Mouse (Mus musculus) Patski (cell line): ENCODE data around the gene Spty2d1. TPM values are rescaled to one million over a fixed set of nuclear protein-coding genes. Genes with fewer than 3 reads are reported as not detected.

ENCODE experiments used
- ATAC-seq: fragments of 100-300 bp; one replicate; pipeline ENCODE4 v1.8.0; 2021
- CTCF ChIA-PET: fragments of 350-600 bp; sonication (Branson Sonifier 250); formaldehyde crosslinking; loops from one replicate; lab custom pipeline; 2022; ENCODE audit warnings: inconsistent platforms; lab: Charles Lee
- POLR2A ChIA-PET: fragments of 350-600 bp; sonication (Branson Sonifier 250); formaldehyde crosslinking; loops from one replicate; lab custom pipeline; 2022; ENCODE audit warnings: antibody characterized with exemption, inconsistent platforms; lab: Charles Lee
- DNase-seq: peaks from one replicate; pipeline ENCODE4 v3.0.0-alpha.2; 2011; ENCODE audit warnings: low read depth, low spot score
- H3K27me3 ChIP-seq: fragments of 371-371 bp; one replicate; pipeline ENCODE4 v1.5.1; 2021
- CTCF ChIP-seq: fragments of 100-300 bp; IDR thresholded peaks from one replicate; pipeline ENCODE4 v1.5.1; 2021
- in situ Hi-C: fragments of 300-500 bp; cut with MboI; formaldehyde crosslinking; loops from 3 replicates; pipeline ENCODE4 v1.11.1; 2018; ENCODE audit warnings: low pct_unique_long_range_greater_than_20kb, mixed read lengths
- polyA plus RNA-seq: library from polyadenylated mRNA; unstranded; gene quantifications from one replicate; pipeline ENCODE4 v1.2.3, GENCODE M21; 2021

Spty2d1 gene
- polyA plus RNA-seq, 1 experiment from 2014 or later: 19.6 TPM

GRCm38 (mm10) chr7:47024454-47024853 lies 16.2 kb upstream of the Spty2d1 start:
- ChIA-PET POLR2A (no interaction called here), CTCF (no interaction called here)
- DNase-seq (no peak), ATAC-seq (no peak)
- H3K27me3 ChIP-seq: no peaks in the 10 kb centered on the region
- no peak for TF ChIP-seq CTCF
- in situ Hi-C loops: loop anchor here (5.0 kb wide), 1 partner anchor 58 kb away; no protein-coding TSS in a partner anchor

DNA sequence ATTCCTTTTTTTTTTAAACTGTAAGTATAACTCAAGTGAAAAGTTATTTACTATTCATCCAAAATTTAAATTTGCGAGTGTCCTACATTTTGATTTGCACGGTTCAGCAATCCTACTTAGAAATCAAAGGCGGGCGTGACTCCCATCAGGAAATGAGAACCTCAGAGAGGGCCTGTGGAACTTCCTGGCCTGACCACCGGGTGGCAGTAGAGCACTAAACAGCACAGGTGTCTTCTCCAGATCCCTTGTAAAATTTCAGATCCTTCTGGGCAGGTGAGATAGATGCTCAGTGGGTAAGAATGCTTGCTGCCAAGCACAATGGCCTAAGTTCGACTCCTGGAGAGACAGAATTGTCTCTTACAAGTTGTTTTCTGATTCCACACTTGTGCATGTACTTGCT lies 15.3 kb upstream of the Spty2d1 start:
- ChIA-PET CTCF (interaction anchor here (0.9 to 1.9 kb wide), 7 partner anchors 57 to 126 kb away, joined by 3 to 8 read pairs (median 6); no protein-coding TSS in a partner anchor), POLR2A (interaction anchor here (0.6 kb wide), 1 partner anchor 60 kb away, joined by 3 read pairs; no protein-coding TSS in a partner anchor)
- peak; percentile 88 for TF ChIP-seq CTCF
- ATAC-seq: no peak
- in situ Hi-C loops: loop anchor here (5.0 kb wide), 1 partner anchor 59 kb away; no protein-coding TSS in a partner anchor
- no peak for DNase-seq
- no peaks in the 10 kb centered on the region for H3K27me3 ChIP-seq

DNA sequence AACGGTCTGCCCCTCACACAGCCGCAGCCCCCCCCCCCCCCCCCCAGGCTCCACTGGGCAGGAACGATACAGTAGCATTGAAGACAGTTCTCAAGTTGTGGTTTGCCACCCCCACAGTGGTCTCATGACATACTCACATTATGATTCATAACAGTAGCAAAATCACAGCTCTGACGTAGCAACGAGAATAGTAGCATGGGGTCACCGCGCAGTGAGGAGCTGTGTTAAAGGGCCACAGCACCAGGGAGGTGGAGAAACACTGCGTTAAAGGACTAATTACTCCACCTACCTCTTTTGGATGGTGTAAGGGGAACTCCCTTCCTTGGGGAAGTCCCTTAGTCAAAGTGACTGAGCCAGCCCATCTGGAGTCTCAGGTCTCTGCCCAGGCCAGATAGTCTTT lies 14.3 kb upstream of the Spty2d1 start:
- peak; percentile 69 for ATAC-seq
- H3K27me3 ChIP-seq: no peaks in the 10 kb centered on the region
- ChIA-PET CTCF (interaction anchor here (0.9 to 2.1 kb wide), 8 partner anchors 56 to 127 kb away, joined by 3 to 8 read pairs (median 6); no protein-coding TSS in a partner anchor), POLR2A (interaction anchor here (0.9 kb wide), 1 partner anchor 23 kb away, joined by 4 read pairs; no protein-coding TSS in a partner anchor)
- TF ChIP-seq CTCF: no peak
- DNase-seq: no peak
- in situ Hi-C loops: loop anchor here (5.0 kb wide), 1 partner anchor 60 kb away; no protein-coding TSS in a partner anchor

DNA sequence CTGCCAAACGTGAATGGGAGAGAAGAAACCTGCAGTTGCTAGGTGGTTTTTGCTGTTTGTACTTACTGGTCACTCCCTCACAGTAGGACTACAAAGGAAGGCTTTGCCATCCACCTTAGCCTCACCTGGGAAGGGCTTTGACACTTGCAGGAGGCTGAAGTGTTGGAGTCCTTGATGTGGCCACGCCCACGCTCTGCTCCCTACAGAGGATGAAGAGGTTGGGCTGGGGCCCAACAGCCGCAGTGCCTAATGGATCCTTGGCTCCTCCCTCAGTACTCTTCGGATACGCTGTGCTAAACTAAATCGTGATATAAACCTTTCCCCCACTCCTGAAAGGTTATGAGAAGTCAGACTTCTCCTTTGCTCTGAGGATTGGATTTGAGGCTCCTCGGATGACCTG lies 12.7 kb upstream of the Spty2d1 start:
- ATAC-seq: no peak
- DNase-seq: no peak
- POLR2A ChIA-PET: no interaction called here
- in situ Hi-C loops: loop anchor here (5.0 kb wide), 1 partner anchor 61 kb away; no protein-coding TSS in a partner anchor
- H3K27me3 ChIP-seq: no peaks in the 10 kb centered on the region
- TF ChIP-seq CTCF: no peak
- CTCF ChIA-PET: interaction anchor here (2.1 kb wide), 1 partner anchor 57 kb away, joined by 6 read pairs; no protein-coding TSS in a partner anchor

DNA sequence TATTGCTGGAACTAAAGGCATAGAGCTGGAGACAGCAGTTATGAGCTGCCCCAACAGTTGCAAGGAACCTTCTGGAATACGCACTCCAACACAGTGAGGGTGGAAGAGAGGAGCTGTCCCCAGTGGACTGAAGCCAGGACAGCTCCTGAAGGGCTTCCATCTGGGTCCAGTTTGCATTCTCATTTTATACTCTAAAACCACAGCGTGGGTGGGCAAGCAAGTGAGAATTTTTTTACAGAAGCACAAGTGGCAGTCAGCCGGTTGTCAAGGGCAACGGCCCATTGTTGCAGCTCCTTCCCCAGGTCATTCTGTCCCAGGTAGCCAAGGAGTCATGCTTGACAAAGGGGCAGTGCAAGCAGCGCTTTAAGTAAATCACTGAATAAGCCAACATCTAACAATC lies 11.4 kb upstream of the Spty2d1 start:
- in situ Hi-C loops: loop anchor here (5.0 to 10.0 kb wide), 2 partner anchors 63 to 305 kb away; partner anchors contain the start of genes Saa3 and Saal1
- no peak for DNase-seq
- ChIA-PET CTCF (interaction anchor here (1.2 to 2.1 kb wide), 2 partner anchors 31 to 130 kb away, joined by 3 to 6 read pairs; no protein-coding TSS in a partner anchor), POLR2A (no interaction called here)
- no peak for TF ChIP-seq CTCF
- no peak for ATAC-seq
- no peaks in the 10 kb centered on the region for H3K27me3 ChIP-seq

DNA sequence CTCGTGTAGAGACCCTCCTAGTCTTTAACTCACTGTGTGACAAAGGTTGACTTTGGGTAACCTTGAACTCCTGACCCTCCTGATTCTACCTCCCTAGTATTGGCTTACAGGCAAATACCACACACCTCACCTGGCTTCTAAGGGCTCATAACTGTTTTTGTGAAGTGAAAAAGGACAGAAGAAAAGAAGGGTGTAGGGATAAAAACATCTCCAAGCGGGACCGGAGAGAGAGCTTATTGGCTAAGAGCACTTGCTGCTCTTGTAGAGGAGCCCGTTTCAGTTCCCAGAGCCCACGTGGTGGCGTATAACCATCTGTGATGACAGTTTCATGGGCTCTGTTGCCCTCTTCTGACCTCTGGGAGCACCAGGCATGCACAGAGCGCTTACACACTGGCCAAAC lies 8.9 kb upstream of the Spty2d1 start:
- no peak for DNase-seq
- CTCF ChIA-PET: interaction anchor here (1.5 kb wide), 1 partner anchor 11 kb away, joined by 3 read pairs; no protein-coding TSS in a partner anchor
- POLR2A ChIA-PET: no interaction called here
- no peaks in the 10 kb centered on the region for H3K27me3 ChIP-seq
- no peak for TF ChIP-seq CTCF
- ATAC-seq: no peak
- in situ Hi-C loops: loop anchor here (10.0 kb wide), 1 partner anchor 302 kb away; the partner anchor contains the start of genes Saa3 and Saal1

DNA sequence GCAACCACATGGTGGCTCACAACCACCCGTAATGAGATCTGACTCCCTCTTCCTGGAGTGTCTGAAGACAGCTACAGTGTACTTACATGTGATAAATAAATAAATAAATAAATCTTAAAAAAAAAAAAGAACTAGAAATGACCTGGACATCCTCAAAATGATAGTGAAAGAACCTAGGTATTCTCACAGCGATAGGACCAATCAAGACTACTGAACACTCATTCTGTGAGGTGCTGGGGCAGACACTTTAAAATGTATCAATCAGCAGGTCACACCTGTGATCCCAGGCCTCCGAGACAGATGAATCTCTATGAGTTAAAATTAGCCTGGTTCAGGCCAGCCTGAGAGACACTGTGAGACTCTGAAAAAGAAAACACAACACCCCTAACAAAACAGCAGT lies 8.4 kb upstream of the Spty2d1 start:
- POLR2A ChIA-PET: interaction anchor here (0.6 kb wide), 1 partner anchor 124 kb away, joined by 3 read pairs; no protein-coding TSS in a partner anchor
- no peak for ATAC-seq
- in situ Hi-C loops: loop anchor here (10.0 kb wide), 1 partner anchor 302 kb away; the partner anchor contains the start of genes Saa3 and Saal1
- DNase-seq: no peak
- TF ChIP-seq CTCF: no peak
- CTCF ChIA-PET: interaction anchor here (0.7 to 1.6 kb wide), 11 partner anchors 11 to 79 kb away, joined by 3 to 20 read pairs (median 4); no protein-coding TSS in a partner anchor
- H3K27me3 ChIP-seq: no peaks in the 10 kb centered on the region

- in situ Hi-C loops: loop anchor here (10.0 kb wide), 1 partner anchor 301 kb away; the partner anchor contains the start of genes Saa3 and Saal1
- TF ChIP-seq CTCF: peak; percentile 76
- DNase-seq (peak; percentile 46), ATAC-seq (peak; percentile 94)
- ChIA-PET CTCF (interaction anchor here (0.7 to 1.6 kb wide), 19 partner anchors 8 to 134 kb away, joined by 3 to 20 read pairs (median 4); no protein-coding TSS in a partner anchor), POLR2A (interaction anchor here (0.6 kb wide), 1 partner anchor 111 kb away, joined by 3 read pairs; no protein-coding TSS in a partner anchor)
- no peaks in the 10 kb centered on the region for H3K27me3 ChIP-seq
These were observed 7.3 kb upstream of the Spty2d1 start for GRCm38 (mm10) chr7:47015390-47016065.

DNA sequence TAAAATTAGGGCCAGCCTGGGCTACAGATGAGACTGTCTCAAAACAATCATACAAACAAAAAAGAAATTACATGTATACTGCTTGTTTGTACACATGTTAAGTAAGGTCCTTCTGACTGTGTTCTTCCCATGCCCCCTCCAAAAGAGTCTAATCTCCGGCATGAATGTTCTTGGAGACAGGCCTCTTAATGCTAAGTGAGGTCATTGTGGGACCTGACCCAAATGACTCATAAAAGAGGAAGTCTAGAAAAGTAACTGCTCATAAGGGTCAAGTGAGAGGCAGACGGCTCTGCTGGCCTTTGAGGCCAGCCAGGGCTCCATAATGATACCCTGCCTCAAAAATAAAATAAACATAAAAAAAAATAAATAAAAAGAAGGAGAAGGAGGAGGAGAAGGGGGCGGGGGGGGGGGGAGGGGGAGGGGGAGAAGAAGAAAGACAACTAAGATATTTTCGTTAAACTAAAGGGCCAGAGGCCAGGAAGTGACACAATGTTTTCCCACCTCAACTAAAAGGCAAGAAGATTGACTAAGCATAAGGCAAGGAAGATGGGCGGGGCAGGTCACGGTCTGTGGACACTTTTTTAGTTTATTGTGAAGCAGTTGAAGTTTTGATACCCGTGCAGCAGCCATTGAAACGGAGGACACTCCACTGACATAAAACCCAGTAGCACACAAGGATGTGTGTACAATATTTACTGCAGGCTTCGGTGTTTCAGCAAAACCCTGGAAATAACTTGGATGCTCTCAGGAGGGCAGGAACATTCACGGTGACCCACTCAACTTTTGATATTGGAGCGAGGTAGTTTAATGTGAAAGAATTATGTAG lies 6.6 kb upstream of the Spty2d1 start:
- no peak for TF ChIP-seq CTCF
- POLR2A ChIA-PET: interaction anchor here (0.6 kb wide), 1 partner anchor 112 kb away, joined by 3 read pairs; no protein-coding TSS in a partner anchor
- DNase-seq (no peak), ATAC-seq (peak; percentile 49)
- H3K27me3 ChIP-seq: no peaks in the 10 kb centered on the region
- in situ Hi-C loops: loop anchor here (10.0 kb wide), 1 partner anchor 300 kb away; the partner anchor contains the start of genes Saa3 and Saal1
- CTCF ChIA-PET: interaction anchor here (1.2 to 1.6 kb wide), 7 partner anchors 8 to 55 kb away, joined by 3 to 20 read pairs (median 4); no protein-coding TSS in a partner anchor
